Mouse (Mus musculus): ENCODE results near the gene Vangl2. TPM values are rescaled to one million over a fixed set of nuclear protein-coding genes. Genes with fewer than 3 reads are reported as not detected.

The Vangl2 gene
- 2.8 and 7.4 TPM in 2 replicates for total RNA-seq (2021)
- long read RNA-seq, full-length matches to known transcripts, result 2 of 3 reads
- long read RNA-seq, partial matches to known transcripts, result 0 of 3 reads
- long read RNA-seq, other reads (novel, unspliced or antisense), result 1 of 3 reads

- DNase-seq, result no peak
Observed at GRCm38 (mm10) chr1:172028394-172029275, at the start of gene Vangl2. Vangl2 (minus strand) TSS chr1:172028444.

- peak; percentile 38 for DNase-seq
Observed at GRCm38 (mm10) chr1:172077981-172078380, 49.7 kb upstream of the Vangl2 start.

- DNase-seq, result no peak
Observed at GRCm38 (mm10) chr1:172072604-172073003, 44.4 kb upstream of the Vangl2 start.

GRCm38 (mm10) chr1:172071556-172071955, 43.3 kb upstream of the Vangl2 start:
- no peak for DNase-seq

GRCm38 (mm10) chr1:172070227-172070626, 42.0 kb upstream of the Vangl2 start:
- no peak for DNase-seq

GRCm38 (mm10) chr1:172064613-172065141, 36.4 kb upstream of the Vangl2 start:
- DNase-seq, result no peak

GRCm38 (mm10) chr1:172063291-172064023, 35.2 kb upstream of the Vangl2 start:
- no peak for DNase-seq

GRCm38 (mm10) chr1:172062101-172062500, 33.9 kb upstream of the Vangl2 start:
- DNase-seq, result no peak

- no peak for DNase-seq
Observed at GRCm38 (mm10) chr1:172061217-172061616, 33.0 kb upstream of the Vangl2 start.

- no peak for DNase-seq
Observed at GRCm38 (mm10) chr1:172060659-172061058, 32.4 kb upstream of the Vangl2 start.

GRCm38 (mm10) chr1:172058874-172059273, 30.6 kb upstream of the Vangl2 start:
- no peak for DNase-seq

GRCm38 (mm10) chr1:172058321-172058720, 30.1 kb upstream of the Vangl2 start:
- DNase-seq, result no peak

- no peak for DNase-seq
Observed at GRCm38 (mm10) chr1:172057491-172057921, 29.3 kb upstream of the Vangl2 start, which contains the start of gene Nhlh1. Nhlh1 (minus strand) TSS chr1:172057573.

- no peak for DNase-seq
Observed at GRCm38 (mm10) chr1:172056251-172056650, 28.0 kb upstream of the Vangl2 start.

GRCm38 (mm10) chr1:172053541-172054440, 25.5 kb upstream of the Vangl2 start:
- DNase-seq, result no peak

GRCm38 (mm10) chr1:172052766-172053279, 24.6 kb upstream of the Vangl2 start:
- no peak for DNase-seq

- DNase-seq, result no peak
Observed at GRCm38 (mm10) chr1:172049131-172049782, 21.0 kb upstream of the Vangl2 start.

- no peak for DNase-seq
Observed at GRCm38 (mm10) chr1:172048241-172048734, 20.0 kb upstream of the Vangl2 start.

GRCm38 (mm10) chr1:172046938-172047337, 18.7 kb upstream of the Vangl2 start:
- DNase-seq, result peak; percentile 77

GRCm38 (mm10) chr1:172046410-172046809, 18.2 kb upstream of the Vangl2 start:
- DNase-seq, result no peak

GRCm38 (mm10) chr1:172029914-172030313, 1.7 kb upstream of the Vangl2 start:
- DNase-seq, result no peak

All from adrenal gland, postnatal 25 days (tissue).